Mouse (Mus musculus) adrenal gland, adult (tissue): ENCODE results near the gene AC124108.1.
"Not testable (repeated sequence)": the region's sequence is repeated elsewhere in the genome, so short reads cannot be mapped to it uniquely, and the experiment has no call there.

Experiments
- DNase-seq, 2 experiments: peaks; one replicate each; pipeline ENCODE4 v3.0.0; 2022 to 2023; ENCODE audit warnings: low spot score in 1 of 2; ENCODE audit not compliant: inconsistent age in 2 of 2

Gene AC124108.1

GRCm38 (mm10) chr1:132162618-132163017, 28.6 kb upstream of the AC124108.1 start:
- not testable (repeated sequence) for DNase-seq

DNA sequence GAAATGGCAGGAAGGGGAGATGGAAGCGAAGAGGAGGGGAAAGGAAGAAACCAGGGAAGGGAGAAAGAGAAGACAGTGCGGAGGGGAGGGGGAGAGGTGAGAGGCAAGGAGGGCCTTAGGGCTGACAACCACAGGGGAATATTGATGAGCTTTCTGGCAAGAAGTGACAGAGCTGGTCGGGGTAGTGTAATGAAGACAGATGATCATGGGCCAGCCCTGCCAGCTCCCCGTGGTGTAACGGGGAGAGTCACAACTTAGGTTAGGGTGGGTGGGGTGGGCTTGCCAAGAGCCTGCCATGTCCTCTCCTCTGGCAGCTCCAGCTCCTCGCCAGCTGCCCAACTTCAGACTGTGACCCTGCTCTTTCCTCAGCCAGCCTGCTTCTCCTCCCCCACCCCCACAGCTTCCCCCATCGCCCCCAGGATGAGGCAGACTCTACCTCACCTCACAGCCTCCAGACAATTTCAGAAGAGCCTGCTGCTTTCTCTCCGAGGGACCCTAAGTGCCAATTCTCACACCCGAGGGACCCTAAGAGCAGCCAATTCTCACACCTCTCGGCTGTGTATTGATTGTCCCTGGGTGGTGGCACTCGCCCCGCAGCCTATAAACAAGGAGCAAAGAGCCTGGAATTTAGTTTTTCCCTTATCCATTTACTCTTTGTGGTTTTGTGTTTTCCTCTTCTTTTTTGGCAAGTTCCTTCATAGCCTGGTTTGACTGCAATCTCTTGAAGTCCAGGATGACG, 26.3 kb upstream of the AC124108.1 start:
- no peak for DNase-seq

DNA sequence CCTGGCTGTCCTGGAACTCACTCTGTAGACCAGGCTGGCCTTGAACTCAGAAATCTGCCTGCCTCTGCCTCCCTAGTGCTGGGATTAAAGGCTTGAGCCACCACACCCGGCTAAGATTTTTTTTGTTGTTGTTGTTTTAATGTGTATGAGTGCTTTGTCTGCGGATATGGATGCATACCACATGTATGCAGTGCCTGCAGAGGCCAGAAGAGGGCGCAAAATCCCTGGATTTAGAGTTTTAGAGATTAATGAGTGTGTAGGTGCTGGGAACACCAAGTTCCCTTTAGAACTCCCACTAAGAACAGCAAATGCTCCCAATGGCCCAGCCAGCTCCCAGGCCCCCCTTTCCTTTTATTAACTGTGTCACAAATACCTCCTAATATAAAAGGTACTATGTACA, 25.4 kb upstream of the AC124108.1 start:
- no peak for DNase-seq

- DNase-seq = peak in 1 of 2 experiments; percentile 62
Measured at GRCm38 (mm10) chr1:132168115-132168767, 23.0 kb upstream of the AC124108.1 start.

- no peak for DNase-seq
Measured at GRCm38 (mm10) chr1:132170698-132171097, 20.6 kb upstream of the AC124108.1 start.

- DNase-seq = no peak
Measured at GRCm38 (mm10) chr1:132171619-132172018, 19.6 kb upstream of the AC124108.1 start.

DNA sequence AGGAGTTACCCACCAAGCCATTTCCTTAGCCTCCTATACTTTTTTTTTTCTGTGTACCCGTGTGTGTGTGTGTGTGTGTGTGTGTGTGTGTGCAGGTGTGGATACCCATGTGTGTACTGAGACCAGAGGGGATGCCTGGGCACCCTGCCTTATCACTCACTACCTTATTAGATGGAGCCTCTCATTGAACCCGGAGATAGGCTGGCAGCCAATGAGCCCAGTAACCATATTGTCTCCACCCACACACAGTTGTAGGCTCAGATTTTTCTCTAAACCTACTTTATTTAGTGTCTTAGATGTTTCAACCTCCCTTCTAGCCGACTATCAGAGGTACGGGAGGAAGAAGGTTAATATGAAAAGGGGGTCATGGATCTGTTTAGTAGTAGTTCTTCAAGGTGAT, 5.0 kb upstream of the AC124108.1 start:
- DNase-seq = no peak

DNA sequence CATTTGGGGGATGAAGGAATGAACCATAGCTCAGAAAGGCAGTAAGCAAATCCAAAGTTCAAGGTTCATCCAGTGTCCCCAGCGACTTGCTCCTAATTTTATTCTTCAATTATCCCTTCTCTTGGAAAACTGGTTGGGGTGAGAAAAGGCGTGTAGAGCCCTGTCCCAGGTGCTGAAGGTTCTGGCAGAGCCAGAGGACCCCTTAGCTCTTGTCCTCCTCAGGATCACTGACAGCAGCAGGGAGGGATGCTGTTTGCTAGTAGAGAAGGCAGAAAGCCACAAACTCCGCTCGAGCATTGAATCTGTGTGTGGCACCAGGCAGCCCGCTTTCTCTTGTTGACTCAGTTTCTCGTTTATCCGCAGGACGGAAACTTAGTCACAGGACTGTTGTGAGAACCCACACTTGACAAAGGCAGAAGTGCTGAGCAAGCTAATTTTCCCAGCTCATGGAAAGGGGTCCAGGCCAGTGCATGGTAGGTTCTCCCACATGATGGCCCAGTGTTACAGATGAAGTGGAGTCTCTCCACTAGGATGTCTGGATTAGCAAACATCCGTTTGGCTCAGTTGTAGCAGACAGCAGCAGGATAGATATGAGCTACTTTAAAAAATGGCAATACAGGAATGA, 2.7 kb upstream of the AC124108.1 start:
- no peak for DNase-seq

GRCm38 (mm10) chr1:132189231-132189630, 2.0 kb upstream of the AC124108.1 start:
- no peak for DNase-seq

DNA sequence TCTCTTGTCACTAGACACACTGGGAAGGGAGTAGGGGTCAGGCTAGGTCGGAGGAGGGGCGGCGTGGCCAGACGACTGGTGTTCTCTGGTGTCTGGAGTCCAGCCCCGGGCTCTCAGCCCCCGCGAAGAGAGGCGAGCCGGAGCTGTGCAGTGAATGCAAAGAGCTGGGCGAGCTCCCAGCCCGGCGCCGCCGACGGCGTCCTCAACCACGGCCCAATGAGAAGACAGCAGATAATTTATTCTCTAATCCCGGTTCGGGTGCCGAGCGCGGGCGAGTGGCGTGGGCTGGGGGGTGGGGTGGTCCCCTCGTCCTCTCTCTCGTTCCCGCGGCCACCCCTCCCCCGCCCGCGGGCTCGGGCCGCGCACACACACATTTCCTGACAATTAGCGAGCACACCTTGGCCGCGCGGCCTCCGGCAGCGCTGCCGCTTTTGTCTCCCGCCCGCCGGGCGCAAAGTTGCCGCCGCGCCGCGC, 1.2 kb upstream of the AC124108.1 start:
- DNase-seq = peak in 1 of 2 experiments; percentile 68

DNA sequence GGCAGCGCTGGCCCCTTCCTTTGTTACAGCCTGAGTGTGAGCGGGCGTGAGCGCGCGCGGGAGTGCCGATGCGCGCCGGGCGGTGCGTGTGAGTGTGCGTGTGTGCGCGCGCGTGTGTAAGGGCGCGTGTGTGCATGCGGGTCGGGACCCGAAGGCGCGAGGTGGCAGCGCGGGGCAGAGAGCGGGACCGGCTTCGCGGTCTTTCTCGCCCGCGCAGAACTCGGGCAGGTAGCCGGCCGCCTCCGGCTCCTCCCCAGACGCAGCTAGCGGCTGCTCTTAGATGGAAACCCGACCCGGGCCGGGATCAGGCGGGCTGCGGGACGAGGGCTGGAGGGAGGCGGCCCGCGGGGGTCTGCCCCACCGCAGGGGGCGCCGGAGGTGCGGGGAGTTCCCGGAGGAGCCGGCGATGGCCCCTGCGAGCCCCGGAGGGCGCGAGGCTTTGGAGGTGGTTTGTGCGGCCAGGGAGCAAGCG, 600 bp upstream of the AC124108.1 start:
- peak in 1 of 2 experiments; percentile 55 for DNase-seq

DNA sequence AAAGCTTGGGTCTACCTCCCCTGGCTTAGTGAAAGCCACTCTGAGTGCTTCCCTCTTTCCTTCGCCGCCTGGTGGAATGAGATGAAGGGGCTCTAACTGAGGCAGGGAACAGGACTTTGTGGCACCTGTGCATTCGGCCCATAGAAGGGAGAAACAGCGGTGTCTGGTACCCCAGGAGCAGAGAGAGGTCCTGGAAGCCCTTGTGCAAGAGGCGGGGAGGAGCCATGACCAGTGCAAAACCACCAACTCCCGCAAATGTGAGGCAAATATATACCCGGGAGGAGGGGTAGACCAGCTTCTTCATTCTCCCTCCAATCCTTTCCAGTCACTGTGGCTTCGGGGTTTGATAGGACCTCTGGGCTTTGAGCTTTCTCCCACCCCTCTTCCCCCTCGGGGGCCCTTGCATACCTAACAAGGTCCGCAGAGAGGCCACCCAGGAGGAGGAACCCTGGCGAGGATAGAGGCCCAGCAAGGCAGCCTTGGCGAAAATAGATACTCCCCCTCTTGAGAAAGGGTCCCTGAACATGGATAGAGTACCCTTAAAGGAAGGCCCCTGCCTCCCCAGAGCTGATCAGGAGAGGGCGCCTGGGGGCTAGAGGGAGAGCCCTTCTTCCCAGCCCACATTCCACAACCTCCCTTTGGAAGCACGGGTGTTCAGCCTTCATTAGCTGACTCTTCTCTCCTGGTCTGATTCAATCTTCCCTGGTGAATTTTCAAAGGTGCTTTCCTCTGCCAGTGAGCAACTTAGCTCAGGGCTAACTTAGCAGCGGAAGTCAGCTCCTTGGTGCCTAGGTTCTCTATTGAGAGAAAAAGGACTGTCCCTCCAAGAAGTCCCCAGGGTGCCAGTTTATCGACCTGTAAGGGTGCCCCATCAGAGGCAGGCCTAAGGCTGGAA, 776 bp downstream of the AC124108.1 start:
- peak in 1 of 2 experiments; percentile 19 for DNase-seq

GRCm38 (mm10) chr1:132193806-132194205, 2.5 kb downstream of the AC124108.1 start:
- no peak for DNase-seq

DNA sequence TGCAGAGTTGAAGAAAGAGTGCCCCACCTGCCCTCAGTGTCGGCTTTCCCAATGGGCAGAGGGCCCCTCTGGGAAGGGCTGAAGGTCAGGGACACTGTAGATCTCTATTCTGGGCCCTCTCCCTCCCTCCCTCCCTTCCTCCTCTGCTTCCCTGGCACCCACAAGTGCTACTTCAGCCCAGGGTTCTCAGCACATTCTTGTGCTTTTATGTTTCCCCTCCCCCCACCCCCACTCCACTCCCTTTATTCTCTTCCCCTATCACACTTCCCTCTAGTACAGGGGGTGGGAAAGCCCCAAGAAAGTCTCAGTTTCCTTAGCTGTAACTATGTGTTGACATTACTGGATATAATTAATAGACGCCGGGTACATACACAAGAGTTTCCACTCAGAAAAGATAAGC, 3.4 kb downstream of the AC124108.1 start:
- DNase-seq = no peak

DNA sequence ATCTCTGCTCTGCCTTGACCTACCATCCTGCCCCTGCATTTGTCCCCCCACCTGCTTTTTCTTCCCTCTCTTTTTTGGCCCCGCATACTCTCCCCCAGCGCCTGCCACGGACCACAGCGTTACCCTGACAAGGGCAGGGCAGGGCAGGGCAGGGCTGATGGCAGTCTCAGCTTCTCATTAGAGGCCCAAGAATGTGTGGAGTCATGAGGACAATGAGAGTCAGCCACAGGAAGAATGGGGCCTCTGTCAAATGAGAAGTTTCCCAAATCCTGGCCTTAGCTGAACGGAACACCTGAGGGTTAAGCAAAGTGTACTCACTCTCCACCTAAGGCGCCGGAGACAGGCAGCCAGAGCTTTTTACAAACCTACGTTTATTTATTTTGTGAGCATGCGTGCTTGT, 3.8 kb downstream of the AC124108.1 start:
- DNase-seq = no peak

DNA sequence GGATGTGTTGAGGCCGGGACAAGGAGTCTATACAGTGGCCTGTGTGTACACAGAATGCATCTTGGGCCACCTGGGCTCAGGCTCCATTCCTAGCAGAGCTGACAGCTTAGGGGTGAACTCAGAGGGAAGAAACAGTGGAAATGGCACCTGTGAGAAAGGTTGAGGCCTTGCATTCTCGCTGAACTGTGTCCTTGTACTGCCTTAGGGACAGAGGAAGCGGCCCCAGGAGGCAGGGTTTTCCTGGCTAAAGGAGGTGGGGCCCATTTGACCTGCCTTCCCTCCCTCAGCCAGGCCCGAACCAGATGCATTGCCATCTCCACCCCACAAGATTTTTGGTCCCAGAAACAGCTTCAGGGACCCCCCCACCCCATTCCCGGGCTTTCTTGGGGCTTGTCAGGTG, 4.4 kb downstream of the AC124108.1 start:
- DNase-seq = peak in 1 of 2 experiments; percentile 19

DNA sequence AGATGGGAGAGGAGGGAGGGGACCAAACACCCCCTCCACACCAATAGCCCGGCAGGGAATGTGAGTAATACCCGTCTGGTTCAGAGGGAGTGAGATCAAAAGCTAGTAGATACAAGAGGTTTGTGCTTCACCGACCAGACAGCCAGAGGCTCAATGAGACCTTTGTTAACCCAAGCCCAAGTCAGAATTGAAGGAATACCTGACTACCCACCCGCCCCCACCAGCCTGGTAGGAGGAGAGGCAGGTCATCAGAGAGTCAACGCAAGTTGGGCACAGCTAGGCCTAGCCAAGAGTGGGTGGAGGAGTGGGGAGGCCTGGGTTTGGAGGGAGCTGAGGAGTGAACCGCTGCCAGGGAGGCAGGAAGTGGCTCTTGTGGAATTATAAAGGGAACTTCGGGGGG, 5.1 kb downstream of the AC124108.1 start:
- DNase-seq = peak in 1 of 2 experiments; percentile 18

DNA sequence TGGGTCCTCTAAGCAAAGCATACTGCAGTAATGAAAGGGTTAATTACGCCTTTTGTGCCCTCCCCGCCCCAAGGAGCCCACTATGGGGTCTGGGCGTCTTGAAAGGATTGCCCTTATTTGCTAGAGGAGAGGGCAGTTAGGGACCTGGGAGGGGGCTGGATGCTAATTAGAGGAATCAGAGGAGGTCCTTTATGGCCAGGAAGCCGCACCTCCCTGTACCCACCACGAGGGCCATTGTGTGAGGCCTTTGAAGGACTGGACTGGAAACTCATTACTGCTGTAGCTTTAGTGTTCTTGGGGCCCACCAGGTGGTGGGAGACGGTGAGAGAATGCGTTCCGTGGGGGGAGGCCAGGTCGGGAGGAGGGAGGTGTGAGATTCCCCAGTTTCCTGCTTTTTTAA, 6.4 kb downstream of the AC124108.1 start:
- peak in 1 of 2 experiments; percentile 12 for DNase-seq

DNA sequence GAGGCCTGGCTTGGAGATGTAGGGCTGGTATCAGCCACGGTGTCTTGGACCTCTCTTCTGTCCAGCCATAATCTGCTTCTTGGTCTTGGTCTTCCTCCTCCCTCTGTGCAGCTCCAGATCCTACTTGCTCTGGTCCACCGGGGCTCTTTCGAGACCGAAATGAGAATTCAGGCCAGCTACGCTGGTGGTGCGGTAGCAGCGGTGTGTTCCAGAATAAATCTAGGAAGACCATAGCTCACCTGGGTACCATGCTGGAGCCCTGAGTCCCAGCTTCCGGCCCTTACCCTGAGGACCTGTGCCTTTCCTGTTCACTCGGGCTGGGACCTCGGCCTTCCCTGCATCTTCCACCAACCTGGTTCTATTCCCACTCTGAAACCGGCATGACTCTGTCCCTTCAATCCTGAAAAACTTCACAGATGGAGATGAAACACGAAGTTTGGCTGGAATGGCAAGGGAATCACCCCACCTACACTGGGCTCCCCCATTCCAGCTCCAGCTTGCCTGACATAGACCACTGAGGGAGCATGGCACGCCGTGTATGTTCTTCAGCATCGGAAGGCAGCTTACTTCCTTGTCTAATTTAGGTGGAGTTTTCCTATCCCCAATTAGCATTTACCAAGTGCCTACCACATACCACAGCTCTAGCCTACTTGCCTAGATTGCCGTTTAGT, 7.3 kb downstream of the AC124108.1 start:
- DNase-seq = peak; percentile 2 to 20

DNA sequence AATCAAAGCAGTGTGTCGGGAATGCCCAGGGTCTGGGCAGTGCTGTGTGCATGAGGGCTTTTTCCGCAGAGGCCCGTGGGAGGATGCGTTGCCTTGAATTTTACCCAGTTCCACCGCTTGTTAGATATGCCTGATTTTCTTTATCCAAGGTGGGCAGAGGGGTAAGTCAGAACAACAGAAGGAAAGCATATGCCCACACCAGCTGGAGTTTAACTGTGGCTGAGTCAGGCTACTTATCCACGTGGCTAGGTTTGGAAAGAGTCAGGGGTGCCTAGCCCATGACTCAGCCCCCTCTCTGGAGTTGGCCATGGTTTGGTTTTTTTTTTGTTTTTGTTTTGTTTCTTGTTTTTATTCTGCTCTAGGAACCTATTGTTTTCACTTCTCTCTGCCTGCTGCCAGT, 8.0 kb downstream of the AC124108.1 start:
- peak; percentile 1 to 15 for DNase-seq
